Mouse (Mus musculus): ENCODE measurements around the gene Pitpna. TPM values are rescaled to one million over a fixed set of nuclear protein-coding genes. Genes with fewer than 3 reads are reported as not detected.
"Not testable (repeated sequence)": the region's sequence is repeated elsewhere in the genome, so short reads cannot be mapped to it uniquely, and the experiment has no call there.

Gene Pitpna
- polyA plus RNA-seq, 1 experiment from 2014 or later = 70.4 TPM

- H3K4me3 ChIP-seq (ENCODE audit: low read length) = no peak overlapping the region
- WGBS = 65% methylated on average over 5 of the region's 5 CpGs
- peak overlapping the region; percentile 24; the same call in 1 of the 2 replicates for H3K9ac ChIP-seq (replicated peaks; ENCODE audit: low read length)
- H3K36me3 ChIP-seq (ENCODE audit: insufficient read depth, low read length) = no peaks in the 10 kb centered on the region
- no peaks in the 10 kb centered on the region for H3K27me3 ChIP-seq (ENCODE audit: insufficient read depth, low read length)
- 0 out of 2 replicates have a peak, but pooled peaks have one; percentile 53 for ATAC-seq (ENCODE audit: low FRiP score, low TSS enrichment)
- no peak overlapping the region for H3K4me2 ChIP-seq (replicated peaks; ENCODE audit: low read depth, low read length)
- peaks cover 22% of the 10 kb centered on the region for H3K4me1 ChIP-seq (ENCODE audit: insufficient read depth, low read length)
- no peaks in the 10 kb centered on the region for H3K9me3 ChIP-seq (ENCODE audit: low read length)
- peak overlapping the region; percentile 64; the same call in 1 of the 2 replicates for H3K27ac ChIP-seq (ENCODE audit: low read length)
These were observed 36.6 kb upstream of the Pitpna start for GRCm38 (mm10) chr11:75551321-75551720.

- H3K4me2 ChIP-seq (replicated peaks; ENCODE audit: low read depth, low read length) = no peak overlapping the region
- peak overlapping the region; percentile 64; the same call in 1 of the 2 replicates for H3K27ac ChIP-seq (ENCODE audit: low read length)
- H3K9me3 ChIP-seq (ENCODE audit: low read length) = no peaks in the 10 kb centered on the region
- no peaks in the 10 kb centered on the region for H3K36me3 ChIP-seq (ENCODE audit: insufficient read depth, low read length)
- peak overlapping the region; percentile 24 for H3K9ac ChIP-seq (replicated peaks; ENCODE audit: low read length)
- no peak overlapping the region for H3K4me3 ChIP-seq (ENCODE audit: low read length)
- H3K27me3 ChIP-seq (ENCODE audit: insufficient read depth, low read length) = no peaks in the 10 kb centered on the region
- ATAC-seq (ENCODE audit: low FRiP score, low TSS enrichment) = peak; percentile 65; the same call in 1 of the 2 replicates
- peaks cover 22% of the 10 kb centered on the region for H3K4me1 ChIP-seq (ENCODE audit: insufficient read depth, low read length)
- WGBS = 63% methylated on average over 9 of the region's 9 CpGs
These were observed 35.9 kb upstream of the Pitpna start for GRCm38 (mm10) chr11:75551961-75552441.

GRCm38 (mm10) chr11:75552906-75553482 is 34.9 kb upstream of the Pitpna start:
- H3K27me3 ChIP-seq (ENCODE audit: insufficient read depth, low read length) = no peaks in the 10 kb centered on the region
- no peak overlapping the region for H3K9ac ChIP-seq (replicated peaks; ENCODE audit: low read length)
- H3K4me3 ChIP-seq (ENCODE audit: low read length) = no peak overlapping the region
- no peak overlapping the region for H3K4me2 ChIP-seq (replicated peaks; ENCODE audit: low read depth, low read length)
- 0 out of 2 replicates have a peak overlapping the region, but pooled peaks have one; percentile 13 for H3K27ac ChIP-seq (ENCODE audit: low read length)
- WGBS = 36% methylated on average over 7 of the region's 7 CpGs
- peaks cover 22% of the 10 kb centered on the region for H3K4me1 ChIP-seq (ENCODE audit: insufficient read depth, low read length)
- no peak for ATAC-seq (ENCODE audit: low FRiP score, low TSS enrichment)
- H3K9me3 ChIP-seq (ENCODE audit: low read length) = 0 out of 2 replicates have a peak, but pooled peaks cover under 1% of the 10 kb centered on the region
- peaks cover under 1% of the 10 kb centered on the region; the same call in 1 of the 2 replicates for H3K36me3 ChIP-seq (ENCODE audit: insufficient read depth, low read length)

GRCm38 (mm10) chr11:75556006-75556405 is 31.9 kb upstream of the Pitpna start:
- peaks cover 14% of the 10 kb centered on the region for H3K4me1 ChIP-seq (ENCODE audit: insufficient read depth, low read length)
- H3K27me3 ChIP-seq (ENCODE audit: insufficient read depth, low read length); H3K9ac ChIP-seq (replicated peaks; ENCODE audit: low read length); H3K4me2 ChIP-seq (replicated peaks; ENCODE audit: low read depth, low read length); H3K4me3 ChIP-seq (ENCODE audit: low read length); H3K36me3 ChIP-seq (ENCODE audit: insufficient read depth, low read length); ATAC-seq (ENCODE audit: low FRiP score, low TSS enrichment); H3K27ac ChIP-seq (ENCODE audit: low read length); H3K9me3 ChIP-seq (ENCODE audit: low read length): not testable (repeated sequence)
- 96% methylated on average over 6 of the region's 6 CpGs for WGBS

- Histone ChIP-seq H3K9me3 (ENCODE audit: low read length) (0 out of 2 replicates have a peak, but pooled peaks cover 4% of the 10 kb centered on the region), H3K4me2 (replicated peaks; ENCODE audit: low read depth, low read length) (no peak overlapping the region), H3K4me1 (ENCODE audit: insufficient read depth, low read length) (peaks cover 3% of the 10 kb centered on the region; the same call in 1 of the 2 replicates), H3K9ac (replicated peaks; ENCODE audit: low read length) (no peak overlapping the region), H3K36me3 (ENCODE audit: insufficient read depth, low read length) (peaks cover 3% of the 10 kb centered on the region; the same call in 1 of the 2 replicates), H3K27ac (ENCODE audit: low read length) (no peak overlapping the region), H3K27me3 (ENCODE audit: insufficient read depth, low read length) (no peaks in the 10 kb centered on the region), H3K4me3 (ENCODE audit: low read length) (no peak overlapping the region)
- no peak for ATAC-seq (ENCODE audit: low FRiP score, low TSS enrichment)
- 80% methylated on average over 6 of the region's 6 CpGs for WGBS
These were observed 30.8 kb upstream of the Pitpna start for GRCm38 (mm10) chr11:75557142-75557541.

- H3K9me3 ChIP-seq (ENCODE audit: low read length) = 0 out of 2 replicates have a peak, but pooled peaks cover 4% of the 10 kb centered on the region
- no peak overlapping the region for H3K4me3 ChIP-seq (ENCODE audit: low read length)
- H3K4me2 ChIP-seq (replicated peaks; ENCODE audit: low read depth, low read length) = no peak overlapping the region
- no peaks in the 10 kb centered on the region for H3K27me3 ChIP-seq (ENCODE audit: insufficient read depth, low read length)
- H3K4me1 ChIP-seq (ENCODE audit: insufficient read depth, low read length) = no peaks in the 10 kb centered on the region
- H3K36me3 ChIP-seq (ENCODE audit: insufficient read depth, low read length) = peaks cover 3% of the 10 kb centered on the region; the same call in 1 of the 2 replicates
- H3K9ac ChIP-seq (replicated peaks; ENCODE audit: low read length) = no peak overlapping the region
- no peak overlapping the region for H3K27ac ChIP-seq (ENCODE audit: low read length)
- 85% methylated on average over 1 of the region's 1 CpGs for WGBS
- no peak for ATAC-seq (ENCODE audit: low FRiP score, low TSS enrichment)
These were observed 29.8 kb upstream of the Pitpna start for GRCm38 (mm10) chr11:75558101-75558500.

- Histone ChIP-seq H3K36me3 (ENCODE audit: insufficient read depth, low read length) (peaks cover 3% of the 10 kb centered on the region; the same call in 1 of the 2 replicates), H3K4me2 (replicated peaks; ENCODE audit: low read depth, low read length) (no peak overlapping the region), H3K27me3 (ENCODE audit: insufficient read depth, low read length) (no peaks in the 10 kb centered on the region), H3K9ac (replicated peaks; ENCODE audit: low read length) (no peak overlapping the region), H3K4me1 (ENCODE audit: insufficient read depth, low read length) (no peaks in the 10 kb centered on the region), H3K4me3 (ENCODE audit: low read length) (no peak overlapping the region), H3K9me3 (ENCODE audit: low read length) (0 out of 2 replicates have a peak, but pooled peaks cover 4% of the 10 kb centered on the region), H3K27ac (ENCODE audit: low read length) (no peak overlapping the region)
- WGBS = 85% methylated on average over 8 of the region's 8 CpGs
- no peak for ATAC-seq (ENCODE audit: low FRiP score, low TSS enrichment)
These were observed 27.9 kb upstream of the Pitpna start for GRCm38 (mm10) chr11:75559870-75560504.

- H3K9ac ChIP-seq (replicated peaks; ENCODE audit: low read length) = no peak overlapping the region
- peaks cover 5% of the 10 kb centered on the region; the same call in 1 of the 2 replicates for H3K4me1 ChIP-seq (ENCODE audit: insufficient read depth, low read length)
- H3K36me3 ChIP-seq (ENCODE audit: insufficient read depth, low read length) = peaks cover 3% of the 10 kb centered on the region; the same call in 1 of the 2 replicates
- H3K27me3 ChIP-seq (ENCODE audit: insufficient read depth, low read length) = no peaks in the 10 kb centered on the region
- no peak overlapping the region for H3K27ac ChIP-seq (ENCODE audit: low read length)
- H3K9me3 ChIP-seq (ENCODE audit: low read length) = 0 out of 2 replicates have a peak, but pooled peaks cover 4% of the 10 kb centered on the region
- H3K4me3 ChIP-seq (ENCODE audit: low read length) = no peak overlapping the region
- 70% methylated on average over 14 of the region's 14 CpGs for WGBS
- H3K4me2 ChIP-seq (replicated peaks; ENCODE audit: low read depth, low read length) = no peak overlapping the region
- no peak for ATAC-seq (ENCODE audit: low FRiP score, low TSS enrichment)
These were observed 27.1 kb upstream of the Pitpna start for GRCm38 (mm10) chr11:75560530-75561409.

- H3K4me3 ChIP-seq (ENCODE audit: low read length) = no peak overlapping the region
- peaks cover 3% of the 10 kb centered on the region; the same call in 1 of the 2 replicates for H3K36me3 ChIP-seq (ENCODE audit: insufficient read depth, low read length)
- H3K27me3 ChIP-seq (ENCODE audit: insufficient read depth, low read length) = no peaks in the 10 kb centered on the region
- no peak overlapping the region for H3K9ac ChIP-seq (replicated peaks; ENCODE audit: low read length)
- no peak overlapping the region for H3K4me2 ChIP-seq (replicated peaks; ENCODE audit: low read depth, low read length)
- peaks cover 10% of the 10 kb centered on the region; the same call in 1 of the 2 replicates for H3K4me1 ChIP-seq (ENCODE audit: insufficient read depth, low read length)
- H3K27ac ChIP-seq (ENCODE audit: low read length) = no peak overlapping the region
- WGBS = 87% methylated on average over 5 of the region's 5 CpGs
- ATAC-seq (ENCODE audit: low FRiP score, low TSS enrichment) = no peak
- 0 out of 2 replicates have a peak, but pooled peaks cover 4% of the 10 kb centered on the region for H3K9me3 ChIP-seq (ENCODE audit: low read length)
These were observed 26.5 kb upstream of the Pitpna start for GRCm38 (mm10) chr11:75561410-75561791.
